Mouse (Mus musculus) limb, embryonic 10.5 days (tissue): Measurements from ENCODE around the gene 1500011B03Rik. TPM values are rescaled to one million over a fixed set of nuclear protein-coding genes. Genes with fewer than 3 reads are reported as not detected.

Source experiments
- DNase-seq: peaks from one replicate; pipeline ENCODE4 v3.0.0-alpha.2; 2017; ENCODE audit warnings: low spot score
- H3K27ac ChIP-seq: fragments of 300-500 bp; sonication (generic); 2 replicates; pipeline ENCODE4 v1.5.1; 2016; ENCODE audit warnings: mild to moderate bottlenecking
- H3K27me3 ChIP-seq: fragments of 300-500 bp; sonication (generic); 2 replicates; pipeline ENCODE4 v1.6.1; 2016; ENCODE audit warnings: low read depth, mild to moderate bottlenecking; ENCODE audit not compliant: poor library complexity, severe bottlenecking
- H3K36me3 ChIP-seq: fragments of 300-500 bp; sonication (generic); 2 replicates; pipeline ENCODE4 v1.6.1; 2016; ENCODE audit warnings: mild to moderate bottlenecking, moderate library complexity
- H3K4me1 ChIP-seq: fragments of 300-500 bp; sonication (generic); 2 replicates; pipeline ENCODE4 v1.6.1; 2016
- H3K4me3 ChIP-seq: fragments of 300-500 bp; sonication (generic); 2 replicates; pipeline ENCODE4 v1.5.1; 2016; ENCODE audit warnings: mild to moderate bottlenecking, moderate library complexity
- H3K9me3 ChIP-seq: fragments of 300-500 bp; sonication (generic); replicated peaks from 2 replicates; pipeline ENCODE4 v1.6.1; 2016; ENCODE audit warnings: mild to moderate bottlenecking
- WGBS: fragments of 180-500 bp; shearing (Covaris S2); methylation state at CpG from one replicate; pipeline ENCODE4 v1.1.7; 2016; 5-methylcytosine and 5-hydroxymethylcytosine counted together
- polyA plus RNA-seq: library from polyadenylated mRNA; unstranded; fragments of >200 nt; fragmentation: Nextera tagmentation; extraction: Ambion mirVana; gene quantifications from 2 replicates; pipeline ENCODE4 v1.2.1, GENCODE M21; 2016

Gene 1500011B03Rik
- polyA plus RNA-seq, 1 experiment from 2014 or later: 92.0 TPM

DNA sequence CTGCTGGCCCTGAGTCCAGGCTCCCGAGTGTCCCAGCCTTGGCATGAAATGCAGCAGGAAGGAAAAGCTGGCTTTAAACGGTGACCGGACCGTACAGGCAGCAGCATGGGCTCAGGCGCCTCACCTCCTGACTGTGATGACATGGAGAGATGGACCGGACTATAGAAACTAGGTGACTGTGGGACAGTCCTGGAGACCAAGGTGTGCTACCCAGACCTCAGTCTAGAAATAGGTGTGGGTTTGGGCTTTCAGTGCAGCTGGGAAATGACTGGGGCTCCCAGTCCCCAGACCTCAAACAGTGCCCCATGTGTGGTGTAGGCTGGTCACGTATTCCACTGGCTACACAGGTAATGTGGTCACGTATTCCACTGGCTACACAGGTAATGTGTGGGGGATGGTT lies 16.6 kb downstream of the 1500011B03Rik start:
- Histone ChIP-seq H3K9me3 (no peaks in the 10 kb centered on the region), H3K4me1 (peaks cover 45% of the 10 kb centered on the region), H3K4me3 (no peak overlapping the region), H3K36me3 (peaks cover 92% of the 10 kb centered on the region), H3K27me3 (no peaks in the 10 kb centered on the region), H3K27ac (peak overlapping the region; percentile 64)
- DNase-seq: no peak
- 88% methylated on average over 8 of the region's 8 CpGs for WGBS

DNA sequence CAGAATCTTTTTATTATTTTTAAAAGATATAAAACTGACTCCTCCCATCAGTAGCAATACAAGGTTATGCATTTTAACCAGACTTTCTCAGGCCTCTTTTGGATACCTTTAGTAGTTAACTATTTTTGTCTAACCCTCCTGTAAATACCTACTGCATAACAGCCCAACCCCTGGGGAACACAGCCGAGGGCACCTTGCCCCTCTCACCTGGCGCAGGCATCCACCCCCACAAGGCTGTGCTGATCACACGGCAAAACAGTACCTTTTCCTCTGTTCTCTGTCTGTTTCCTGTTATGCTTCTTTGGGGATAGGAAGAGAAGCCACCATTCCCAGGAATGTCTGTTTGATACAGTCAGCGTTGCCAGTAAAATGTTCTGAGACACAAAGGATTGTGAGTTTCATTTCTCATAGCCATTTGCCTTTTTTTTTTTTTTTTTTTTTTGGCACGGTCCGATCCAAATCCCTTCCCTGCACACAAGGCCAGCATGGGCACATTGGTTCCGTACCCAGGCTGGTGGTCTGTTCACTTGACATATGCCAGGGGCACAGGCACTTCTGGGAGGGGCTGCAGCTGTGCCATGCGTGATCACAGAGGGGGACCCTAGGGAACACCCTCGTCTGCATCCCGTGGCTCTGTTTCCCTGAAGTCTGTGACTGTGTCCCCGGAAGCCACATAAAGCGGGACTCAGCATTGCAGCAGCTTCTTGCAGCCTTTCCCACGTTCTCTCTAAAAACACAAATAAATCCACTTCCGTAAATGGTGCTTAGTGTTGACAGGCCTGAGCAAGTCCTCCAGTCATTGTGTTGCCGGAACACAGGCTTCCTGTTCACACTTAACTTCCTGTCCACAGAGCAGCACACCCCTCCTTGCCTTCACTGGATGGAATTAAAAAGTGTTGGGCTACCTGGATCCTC lies 17.6 kb downstream of the 1500011B03Rik start:
- WGBS: 77% methylated on average over 15 of the region's 15 CpGs
- Histone ChIP-seq H3K36me3 (peaks cover 93% of the 10 kb centered on the region), H3K27ac (peak overlapping the region; percentile 64; the same call in 1 of the 2 replicates), H3K4me3 (0 out of 2 replicates have a peak overlapping the region, but pooled peaks have one; percentile 8), H3K9me3 (no peaks in the 10 kb centered on the region), H3K27me3 (no peaks in the 10 kb centered on the region), H3K4me1 (peaks cover 42% of the 10 kb centered on the region)
- no peak for DNase-seq

DNA sequence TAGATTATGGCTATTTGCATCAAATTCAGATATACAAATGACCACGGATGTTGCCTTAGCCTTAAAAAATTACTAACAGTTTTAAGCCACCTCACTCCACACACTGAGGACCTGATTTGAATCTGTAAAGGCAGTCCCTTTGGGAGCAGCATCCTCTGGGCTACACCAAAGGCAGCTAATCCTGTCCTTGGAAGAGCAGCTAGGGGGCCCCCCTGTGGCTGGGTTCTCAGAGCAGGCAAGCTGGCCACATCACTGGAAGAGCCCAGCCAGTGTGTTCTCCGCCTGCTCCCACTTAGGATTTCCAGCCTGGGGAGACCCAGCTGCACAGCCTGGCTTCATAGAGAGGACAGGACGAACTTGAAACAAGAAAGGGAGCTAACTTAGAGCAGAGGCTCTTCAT lies 18.3 kb downstream of the 1500011B03Rik start:
- Histone ChIP-seq H3K27ac (no peak overlapping the region), H3K9me3 (no peaks in the 10 kb centered on the region), H3K4me1 (peaks cover 42% of the 10 kb centered on the region), H3K27me3 (no peaks in the 10 kb centered on the region), H3K36me3 (peaks cover 94% of the 10 kb centered on the region), H3K4me3 (no peak overlapping the region)
- WGBS: 44% methylated on average over 3 of the region's 3 CpGs
- no peak for DNase-seq

DNA sequence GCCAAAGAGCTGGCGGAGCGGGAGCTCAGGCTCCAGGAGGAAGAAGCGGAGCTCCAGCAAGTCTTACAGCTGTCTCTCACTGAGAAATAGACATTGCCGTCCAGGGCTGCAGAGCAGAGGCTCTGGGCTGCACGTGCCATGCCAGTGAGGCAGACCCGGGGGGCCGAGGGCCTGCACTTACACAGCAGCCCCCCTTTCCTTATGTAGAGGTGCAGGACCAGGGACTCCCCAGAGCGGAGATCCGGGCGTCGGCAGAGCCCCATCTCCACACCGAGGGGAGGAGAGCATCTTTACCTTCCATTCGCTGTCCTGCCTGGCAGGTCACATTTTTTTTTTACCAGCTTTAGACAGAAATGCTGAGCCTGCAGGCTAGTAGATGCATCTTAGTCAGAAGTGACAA lies 18.9 kb downstream of the 1500011B03Rik start:
- no peaks in the 10 kb centered on the region for H3K9me3 ChIP-seq
- DNase-seq: no peak
- H3K36me3 ChIP-seq: peaks cover 94% of the 10 kb centered on the region
- H3K27ac ChIP-seq: 0 out of 2 replicates have a peak overlapping the region, but pooled peaks have one; percentile 10
- H3K27me3 ChIP-seq: no peaks in the 10 kb centered on the region
- no peak overlapping the region for H3K4me3 ChIP-seq
- H3K4me1 ChIP-seq: peaks cover 40% of the 10 kb centered on the region
- WGBS: 88% methylated on average over 13 of the region's 13 CpGs

DNA sequence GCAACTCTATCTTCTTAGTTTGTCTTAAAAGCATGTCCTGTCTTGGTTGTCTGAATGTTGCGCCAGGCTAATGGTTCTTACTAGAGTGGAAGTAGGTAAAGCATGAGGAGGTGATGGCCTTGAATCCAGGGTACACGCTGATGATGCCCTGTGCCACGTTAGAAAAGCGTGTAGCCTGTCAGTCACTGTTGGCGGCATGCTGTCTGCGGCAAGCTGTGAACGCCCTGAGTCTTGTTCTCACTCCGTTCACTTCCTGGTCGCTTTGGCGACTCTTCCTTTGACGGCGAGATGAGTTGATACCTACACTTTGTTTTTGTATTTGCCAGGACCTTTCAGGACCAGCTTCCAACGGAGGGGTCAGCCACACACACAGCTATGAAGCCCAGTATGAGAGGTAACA lies 20.0 kb downstream of the 1500011B03Rik start:
- no peaks in the 10 kb centered on the region for H3K27me3 ChIP-seq
- H3K27ac ChIP-seq: no peak overlapping the region
- peaks cover 29% of the 10 kb centered on the region for H3K4me1 ChIP-seq
- WGBS: 95% methylated on average over 13 of the region's 13 CpGs
- H3K9me3 ChIP-seq: no peaks in the 10 kb centered on the region
- H3K4me3 ChIP-seq: no peak overlapping the region
- no peak for DNase-seq
- peaks cover 93% of the 10 kb centered on the region for H3K36me3 ChIP-seq

DNA sequence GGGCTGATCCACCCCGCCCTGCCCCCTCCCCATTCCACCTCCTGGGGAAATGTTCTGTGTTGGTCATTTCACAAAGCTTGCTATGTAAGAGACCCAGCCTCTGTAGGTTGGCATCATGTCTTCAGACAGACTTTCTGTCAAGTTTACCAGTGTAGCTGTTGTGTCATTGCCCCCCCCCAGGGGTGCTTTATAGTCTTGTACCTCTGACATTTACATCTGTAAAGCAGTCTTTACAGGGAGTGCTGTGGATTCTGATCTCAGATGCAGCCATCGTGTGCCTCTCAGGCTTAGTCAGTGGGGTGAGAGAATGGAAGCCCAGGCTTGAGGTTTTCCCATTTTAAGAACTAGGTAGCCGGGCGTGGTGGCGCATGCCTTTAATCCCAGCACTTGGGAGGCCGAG lies 21.4 kb downstream of the 1500011B03Rik start:
- Histone ChIP-seq H3K4me1 (peaks cover 20% of the 10 kb centered on the region), H3K36me3 (peaks cover 90% of the 10 kb centered on the region), H3K27ac (no peak overlapping the region), H3K9me3 (no peaks in the 10 kb centered on the region), H3K4me3 (no peak overlapping the region), H3K27me3 (no peaks in the 10 kb centered on the region)
- DNase-seq: no peak
- 89% methylated on average over 6 of the region's 6 CpGs for WGBS

DNA sequence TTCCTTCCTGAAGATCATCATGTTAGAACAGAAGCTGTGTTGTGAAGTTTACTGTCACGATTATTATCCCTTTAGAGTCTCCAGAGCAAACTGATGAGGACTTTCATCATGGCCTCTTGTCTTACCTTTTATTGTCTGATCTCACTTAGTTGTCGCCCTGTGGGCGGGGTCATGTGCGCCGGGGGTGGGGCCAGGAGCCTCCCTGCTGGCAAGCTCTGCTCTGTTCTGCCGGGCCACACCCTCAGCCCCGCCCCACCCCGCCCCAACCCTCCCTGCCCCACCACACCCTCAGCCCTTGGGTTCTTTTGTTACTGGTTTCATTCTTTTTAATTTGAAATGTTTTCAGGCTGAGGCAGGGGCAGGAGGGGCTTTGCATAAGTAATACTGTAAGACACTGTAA lies 22.2 kb downstream of the 1500011B03Rik start:
- no peak overlapping the region for H3K4me3 ChIP-seq
- peaks cover 20% of the 10 kb centered on the region for H3K4me1 ChIP-seq
- H3K27me3 ChIP-seq: no peaks in the 10 kb centered on the region
- WGBS: 14% methylated on average over 8 of the region's 8 CpGs
- no peak for DNase-seq
- peaks cover 82% of the 10 kb centered on the region for H3K36me3 ChIP-seq
- H3K27ac ChIP-seq: no peak overlapping the region
- H3K9me3 ChIP-seq: no peaks in the 10 kb centered on the region

DNA sequence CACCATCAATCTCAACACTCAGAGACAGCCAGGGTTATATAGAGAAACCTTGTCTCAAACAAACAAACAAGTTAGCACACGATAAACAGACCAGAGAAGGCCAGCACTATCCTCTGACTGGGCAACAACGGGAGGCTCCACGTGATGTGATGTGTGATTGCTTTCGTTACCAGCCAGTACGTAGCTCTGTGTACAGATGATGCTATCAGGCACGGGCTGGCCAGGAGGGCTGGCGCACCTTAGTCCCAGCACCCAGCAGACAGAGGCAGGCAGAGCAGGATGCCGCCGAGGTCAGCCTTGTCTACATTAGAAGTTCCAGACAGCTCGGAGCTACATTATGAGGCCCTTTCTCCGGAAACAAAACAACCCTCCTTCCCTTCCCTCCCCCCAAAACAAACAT lies 23.4 kb downstream of the 1500011B03Rik start:
- Histone ChIP-seq H3K27ac (no peak overlapping the region), H3K4me3 (no peak overlapping the region), H3K36me3 (peaks cover 78% of the 10 kb centered on the region), H3K4me1 (peaks cover 22% of the 10 kb centered on the region), H3K9me3 (no peaks in the 10 kb centered on the region), H3K27me3 (peaks cover 6% of the 10 kb centered on the region; the same call in 1 of the 2 replicates)
- DNase-seq: no peak
- WGBS: 89% methylated on average over 11 of the region's 11 CpGs

DNA sequence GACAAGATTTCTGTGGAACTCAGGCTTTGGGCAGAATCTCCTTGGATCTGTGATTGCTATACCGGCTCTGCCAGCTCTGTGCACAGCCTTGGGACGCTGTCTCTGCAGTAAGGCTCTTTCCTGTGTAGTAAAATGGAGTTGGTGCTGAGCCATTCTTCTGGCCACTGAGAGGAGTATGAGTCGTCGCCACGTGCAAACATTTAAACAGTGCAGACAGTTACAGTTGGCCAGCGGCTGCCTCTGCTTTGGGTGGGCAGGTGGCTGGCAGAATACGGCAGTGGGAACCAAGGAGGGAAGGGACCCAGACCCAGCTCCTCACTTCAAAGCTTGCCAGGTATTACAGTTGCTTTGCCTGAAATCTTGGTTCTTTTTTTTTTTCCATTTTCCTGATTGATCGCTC lies 26.0 kb downstream of the 1500011B03Rik start:
- Histone ChIP-seq H3K4me1 (peaks cover 22% of the 10 kb centered on the region), H3K27ac (no peak overlapping the region), H3K36me3 (peaks cover 74% of the 10 kb centered on the region), H3K9me3 (no peaks in the 10 kb centered on the region), H3K4me3 (no peak overlapping the region), H3K27me3 (peaks cover 6% of the 10 kb centered on the region; the same call in 1 of the 2 replicates)
- DNase-seq: no peak
- WGBS: 87% methylated on average over 8 of the region's 8 CpGs

DNA sequence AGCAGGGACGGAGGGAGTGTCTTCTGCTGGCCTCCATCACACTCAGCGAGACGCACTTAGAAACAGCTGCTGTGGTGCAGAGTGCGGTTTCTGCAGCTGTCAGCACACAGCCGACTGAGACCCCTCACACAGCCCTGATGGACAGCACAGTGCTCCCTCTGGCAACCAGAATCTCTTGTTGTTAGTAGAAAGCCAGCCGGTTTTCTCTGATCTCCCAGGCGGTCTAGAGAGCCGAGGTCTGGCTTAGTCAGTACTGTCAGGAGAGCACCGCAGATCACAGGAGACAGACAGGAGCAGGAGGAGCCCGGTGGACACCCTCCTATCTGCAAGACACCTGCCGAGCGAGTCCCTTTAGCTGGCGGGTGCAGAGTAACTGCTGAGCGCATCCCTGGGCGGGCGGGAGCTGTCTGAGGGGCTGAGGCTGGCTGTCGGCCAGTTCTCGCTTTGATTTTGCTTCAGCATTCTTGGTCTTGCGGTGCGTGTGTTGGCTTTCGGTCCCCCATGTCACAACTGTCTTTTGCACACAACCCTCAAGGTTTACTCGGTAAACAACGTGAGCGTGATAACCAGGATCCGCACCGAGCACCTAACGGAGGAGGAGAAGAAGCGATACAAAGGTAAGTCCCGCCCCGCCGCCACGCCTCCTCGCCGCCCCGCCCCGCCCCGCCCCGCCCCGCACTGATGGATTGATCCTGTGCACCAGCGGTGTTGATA lies 26.8 kb downstream of the 1500011B03Rik start:
- Histone ChIP-seq H3K36me3 (peaks cover 74% of the 10 kb centered on the region), H3K4me3 (peak overlapping the region; percentile 51), H3K27ac (no peak overlapping the region), H3K9me3 (no peaks in the 10 kb centered on the region), H3K27me3 (peaks cover 6% of the 10 kb centered on the region; the same call in 1 of the 2 replicates), H3K4me1 (peaks cover 22% of the 10 kb centered on the region)
- DNase-seq: peak; percentile 55
- WGBS: 4% methylated on average over 40 of the region's 40 CpGs

DNA sequence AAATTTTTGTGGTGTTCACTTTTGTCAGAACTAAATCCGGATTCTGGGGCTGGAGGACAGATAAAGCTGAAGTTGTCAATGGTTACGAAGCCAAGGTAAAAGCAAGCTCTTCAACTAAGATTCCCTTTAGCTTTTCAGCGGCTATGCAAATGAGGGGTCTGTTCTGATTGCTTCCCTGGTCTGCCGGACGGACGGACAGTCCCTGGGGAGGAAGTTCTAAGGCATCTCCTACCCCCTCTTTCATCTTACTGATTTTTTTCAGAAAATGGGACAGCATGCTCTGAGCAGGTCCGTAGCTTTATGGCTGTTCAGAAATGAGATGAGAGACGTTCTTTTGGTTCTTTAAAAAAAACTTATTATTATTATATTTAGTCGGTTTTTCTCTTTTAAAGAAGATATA lies 27.6 kb downstream of the 1500011B03Rik start:
- Histone ChIP-seq H3K27me3 (peaks cover 6% of the 10 kb centered on the region; the same call in 1 of the 2 replicates), H3K4me3 (no peak overlapping the region), H3K9me3 (no peaks in the 10 kb centered on the region), H3K4me1 (peaks cover 22% of the 10 kb centered on the region), H3K27ac (no peak overlapping the region), H3K36me3 (peaks cover 74% of the 10 kb centered on the region)
- no peak for DNase-seq
- WGBS: 77% methylated on average over 9 of the region's 9 CpGs

DNA sequence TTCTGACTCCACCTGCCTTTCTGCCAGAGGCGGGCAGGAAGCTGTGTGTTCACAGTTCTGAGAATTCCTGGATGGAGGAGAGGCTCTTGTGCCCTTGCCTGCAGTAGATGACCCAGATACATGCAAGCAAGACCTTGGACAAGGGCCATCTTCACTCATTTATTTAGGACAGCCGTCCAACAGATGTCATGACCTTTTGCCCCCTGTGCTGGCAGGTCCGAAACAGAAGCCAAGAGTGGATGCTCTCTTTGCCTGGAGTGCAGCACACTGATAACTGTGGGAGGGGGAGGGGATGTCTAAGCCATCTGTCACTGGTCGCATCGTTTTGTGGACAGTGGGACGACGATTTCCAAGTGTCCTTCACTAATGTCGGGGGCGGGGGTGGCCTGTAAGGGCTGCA lies 28.0 kb downstream of the 1500011B03Rik start:
- no peak overlapping the region for H3K27ac ChIP-seq
- H3K4me1 ChIP-seq: peaks cover 22% of the 10 kb centered on the region
- peaks cover 70% of the 10 kb centered on the region for H3K36me3 ChIP-seq
- no peak for DNase-seq
- peaks cover 6% of the 10 kb centered on the region; the same call in 1 of the 2 replicates for H3K27me3 ChIP-seq
- H3K9me3 ChIP-seq: no peaks in the 10 kb centered on the region
- 42% methylated on average over 9 of the region's 9 CpGs for WGBS
- no peak overlapping the region for H3K4me3 ChIP-seq

DNA sequence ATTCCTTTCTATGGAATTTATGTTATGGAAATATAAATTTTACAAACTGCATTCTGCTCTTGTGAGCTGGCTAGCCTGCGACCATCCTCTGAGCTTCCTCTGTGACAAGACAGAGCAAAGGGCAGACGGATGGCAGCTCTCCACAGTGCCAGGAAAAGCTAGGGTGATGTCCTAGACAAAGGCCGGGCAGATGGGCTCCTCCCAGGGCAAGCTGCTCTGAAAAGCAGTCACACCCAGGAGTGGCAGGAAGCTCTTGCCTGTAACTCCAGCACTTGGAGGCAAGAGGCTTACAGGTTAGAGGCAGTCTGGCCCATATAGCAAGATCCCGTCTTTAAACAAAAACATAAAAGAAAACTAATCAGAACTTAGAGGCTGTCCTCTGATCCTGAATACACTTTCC lies 28.7 kb downstream of the 1500011B03Rik start:
- H3K36me3 ChIP-seq: peaks cover 66% of the 10 kb centered on the region
- H3K4me3 ChIP-seq: no peak overlapping the region
- DNase-seq: no peak
- peaks cover 6% of the 10 kb centered on the region; the same call in 1 of the 2 replicates for H3K27me3 ChIP-seq
- H3K4me1 ChIP-seq: peaks cover 22% of the 10 kb centered on the region
- no peaks in the 10 kb centered on the region for H3K9me3 ChIP-seq
- H3K27ac ChIP-seq: no peak overlapping the region
- 81% methylated on average over 4 of the region's 4 CpGs for WGBS
